ENCODE assay signal across 8 mouse cellular contexts in genomic region chr8:94711160-94711718, GRCm38 (mm10). TPM values are rescaled to one million over a fixed set of nuclear protein-coding genes. Genes with fewer than 3 reads are reported as not detected.
DNase-seq lines count a peak whose midpoint lies in the region; ATAC-seq and TF ChIP-seq lines count a peak whose summit lies in the region.

No protein-coding gene starts in this region.

- H3K36me3 ChIP-seq in hindbrain, embryonic 10.5 days, result no peaks in the 10 kb centered on the region
- H3K36me3 ChIP-seq in hindbrain, embryonic 11.5 days (ENCODE audit: control insufficient read depth, insufficient read depth, low read length), result no peaks in the 10 kb centered on the region
- H3K36me3 ChIP-seq in stomach, postnatal 0 days (ENCODE audit: control insufficient read depth, insufficient read depth, low read length), result no peaks in the 10 kb centered on the region

- no peak for ATAC-seq in hindbrain, embryonic 11.5 days (ENCODE audit: low FRiP score)
- ATAC-seq in stomach, postnatal 0 days (ENCODE audit: low FRiP score, low TSS enrichment), result no peak

- 73% methylated on average over 5 of the region's 5 CpGs for WGBS in hindbrain, embryonic 10.5 days
- 64% methylated on average over 5 of the region's 5 CpGs for WGBS in hindbrain, embryonic 11.5 days
- WGBS in stomach, postnatal 0 days, result 42% methylated on average over 5 of the region's 5 CpGs

- no peaks in the 10 kb centered on the region for H3K27me3 ChIP-seq in hindbrain, embryonic 10.5 days (ENCODE audit: insufficient read depth, poor library complexity, severe bottlenecking)
- H3K27me3 ChIP-seq in hindbrain, embryonic 11.5 days (ENCODE audit: control insufficient read depth, insufficient read depth, low read length), result no peaks in the 10 kb centered on the region
- H3K27me3 ChIP-seq in stomach, postnatal 0 days (ENCODE audit: control insufficient read depth, insufficient read depth, low read length), result no peaks in the 10 kb centered on the region

- no peak for TF ChIP-seq CTCF in stomach, postnatal 0 days (IDR thresholded peaks at IDR 0.05; ENCODE audit: low read depth)

- 0 out of 2 replicates have a peak overlapping the region, but pooled peaks have one; percentile 8 for H3K27ac ChIP-seq in hindbrain, embryonic 10.5 days
- H3K27ac ChIP-seq in hindbrain, embryonic 11.5 days (ENCODE audit: low read depth, low read length), result no peak overlapping the region
- H3K27ac ChIP-seq in stomach, postnatal 0 days (replicated peaks), result peak overlapping the region; percentile 76

- no peak for DNase-seq in hindbrain, embryonic 10.5 days (ENCODE audit: low spot score)
- no peak for DNase-seq in hindbrain, embryonic 11.5 days (ENCODE audit: low spot score)
- DNase-seq in 3T3-L1 (ENCODE audit: low read depth, low spot score), result peak; percentile 48
- peak; percentile 93 to 96 for DNase-seq in cerebellum, postnatal 14 days
- DNase-seq in kidney, postnatal 10 days, result peak; percentile 38
- no peak for DNase-seq in stomach, postnatal 0 days (ENCODE audit: low spot score)
- DNase-seq in adipocyte (ENCODE audit: low spot score), result no peak
- DNase-seq in spleen, postnatal 36 days (ENCODE audit: low spot score in 2 of 2), result no peak

- no peaks in the 10 kb centered on the region for H3K9me3 ChIP-seq in hindbrain, embryonic 10.5 days
- H3K9me3 ChIP-seq in hindbrain, embryonic 11.5 days (ENCODE audit: control insufficient read depth, low read length), result no peaks in the 10 kb centered on the region
- H3K9me3 ChIP-seq in stomach, postnatal 0 days (ENCODE audit: control insufficient read depth, low read length), result no peaks in the 10 kb centered on the region

- H3K4me2 ChIP-seq in hindbrain, embryonic 11.5 days (replicated peaks; ENCODE audit: low read depth, low read length), result no peak overlapping the region
- H3K4me2 ChIP-seq in stomach, postnatal 0 days (replicated peaks; ENCODE audit: low read depth), result no peak overlapping the region; the same call in 1 of the 2 replicates

- TF ChIP-seq EP300 in stomach, postnatal 0 days (optimal IDR thresholded peaks at IDR 0.05), result no peak

- H3K4me1 ChIP-seq in hindbrain, embryonic 10.5 days (replicated peaks), result peaks cover 17% of the 10 kb centered on the region; the same call in 1 of the 2 replicates
- H3K4me1 ChIP-seq in hindbrain, embryonic 11.5 days (replicated peaks; ENCODE audit: control insufficient read depth, insufficient read depth, low read length), result no peaks in the 10 kb centered on the region
- H3K4me1 ChIP-seq in stomach, postnatal 0 days (replicated peaks; ENCODE audit: control insufficient read depth, insufficient read depth), result no peaks in the 10 kb centered on the region

- no peak overlapping the region for H3K4me3 ChIP-seq in hindbrain, embryonic 10.5 days
- no peak overlapping the region for H3K4me3 ChIP-seq in hindbrain, embryonic 11.5 days (ENCODE audit: low read depth, low read length)
- no peak overlapping the region for H3K4me3 ChIP-seq in stomach, postnatal 0 days (ENCODE audit: low read depth, low read length)

- H3K9ac ChIP-seq in hindbrain, embryonic 11.5 days (ENCODE audit: low read depth, low read length), result no peak overlapping the region
- no peak overlapping the region for H3K9ac ChIP-seq in stomach, postnatal 0 days (ENCODE audit: low read length)

RNA-seq across cellular contexts. Expression of gene Pllp, which starts 15.2 kb away (rescaled TPM):
- polyA plus RNA-seq in hindbrain, embryonic 10.5 days (2016; fragmentation: Nextera tagmentation; extraction: Ambion mirVana), result 0.15 and 0.21 TPM in 2 replicates
- polyA plus RNA-seq in hindbrain, embryonic 11.5 days (2014; fragmentation: Nextera tagmentation; extraction: Ambion mirVana), result 0.25 and 0.63 TPM in 2 replicates
- polyA plus RNA-seq in stomach, postnatal 0 days (2015; fragmentation: Nextera tagmentation; extraction: Ambion mirVana), result 164 and 188 TPM in 2 replicates

RNA-seq across cellular contexts. Expression of gene Ccl22, which starts 34.2 kb away (rescaled TPM):
- not detected in 2 replicates for polyA plus RNA-seq in hindbrain, embryonic 10.5 days (2016; fragmentation: Nextera tagmentation; extraction: Ambion mirVana)
- polyA plus RNA-seq in hindbrain, embryonic 11.5 days (2014; fragmentation: Nextera tagmentation; extraction: Ambion mirVana), result not detected in 2 replicates
- polyA plus RNA-seq in stomach, postnatal 0 days (2015; fragmentation: Nextera tagmentation; extraction: Ambion mirVana), result 0.06 TPM in 1 of 2 replicates, not detected in the other

RNA-seq across cellular contexts. Expression of gene Arl2bp, which starts 44.8 kb away (rescaled TPM):
- polyA plus RNA-seq in hindbrain, embryonic 10.5 days (2016; fragmentation: Nextera tagmentation; extraction: Ambion mirVana), result 205 and 217 TPM in 2 replicates
- polyA plus RNA-seq in hindbrain, embryonic 11.5 days (2014; fragmentation: Nextera tagmentation; extraction: Ambion mirVana), result 65.2 and 94.5 TPM in 2 replicates
- polyA plus RNA-seq in stomach, postnatal 0 days (2015; fragmentation: Nextera tagmentation; extraction: Ambion mirVana), result 91.2 and 94.2 TPM in 2 replicates

Comparison
In these comparisons a context has a peak if more than half of its experiments do, and no peak if none do; other contexts are left out.
1. DNase-seq: peak in 3T3-L1 (single experiment), cerebellum, postnatal 14 days (2 of 2) and kidney, postnatal 10 days (single experiment); none in hindbrain, embryonic 10.5 days (single experiment), hindbrain, embryonic 11.5 days (single experiment), stomach, postnatal 0 days (single experiment), adipocyte (single experiment) and spleen, postnatal 36 days (0 of 2).
2. RNA of gene Pllp, which starts 15.2 kb away (polyA plus RNA-seq): 164 to 188 TPM in stomach, postnatal 0 days; 0.25 to 0.63 TPM in hindbrain, embryonic 11.5 days and 0.15 to 0.21 TPM in hindbrain, embryonic 10.5 days; every median in the first group is over 100 times any median in the second.